Mouse (Mus musculus): Measurements from ENCODE around the gene Wdr70. TPM values are rescaled to one million over a fixed set of nuclear protein-coding genes. Genes with fewer than 3 reads are reported as not detected.
A peak's percentile ranks its signal among the peaks of the same experiment; 100 is the strongest.
"Not testable (repeated sequence)": the region's sequence is repeated elsewhere in the genome, so short reads cannot be mapped to it uniquely, and the experiment has no call there.

The Wdr70 gene
- polyA plus RNA-seq, 1 experiment from 2014 or later: 37.0 TPM

DNA sequence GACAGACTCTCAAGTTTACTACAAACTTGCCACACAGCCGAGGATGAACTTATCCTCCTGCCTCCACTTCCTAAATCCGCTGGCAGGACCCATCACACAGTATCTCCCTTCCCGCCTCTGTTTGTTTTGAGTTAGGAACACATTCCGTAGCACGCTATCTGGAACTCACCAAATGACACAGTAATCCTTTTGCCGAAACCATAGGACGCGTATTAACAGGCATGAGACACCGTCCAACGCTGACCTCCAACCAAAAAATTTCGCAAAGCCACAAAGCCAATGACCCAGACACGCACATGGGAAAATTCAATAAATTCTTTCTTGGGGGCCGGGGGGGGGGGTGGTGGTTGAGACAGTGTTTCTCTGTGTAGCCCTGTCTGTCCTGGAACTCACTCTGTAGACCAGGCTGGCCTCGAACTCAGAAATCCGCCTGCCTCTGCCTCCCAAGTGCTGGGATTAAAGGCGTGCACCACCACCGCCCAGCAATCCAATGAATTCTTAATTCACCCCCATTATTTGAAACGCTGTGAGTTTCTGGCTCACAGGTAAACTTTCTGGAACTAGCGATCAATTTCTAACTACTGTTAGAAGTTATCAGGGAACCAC is 9.5 kb upstream of the Wdr70 start:
- Histone ChIP-seq H3K36me3 (ENCODE audit: control insufficient read depth, insufficient read depth, low read length) (peaks cover 16% of the 10 kb centered on the region), H3K27ac (replicated peaks in 1 of 2; ENCODE audit: control insufficient read depth in 1 of 2, insufficient read depth in 1 of 2, low read depth in 2 of 2, low read length in 2 of 2) (peak overlapping the region; percentile 57 to 70; a peak in 2 of 4 replicates), H3K4me3 (ENCODE audit: control insufficient read depth in 1 of 2, insufficient read depth in 1 of 2, low read depth in 1 of 2, low read length in 2 of 2) (peak overlapping the region; percentile 83), H3K4me1 (ENCODE audit: control insufficient read depth in 2 of 2, insufficient read depth in 2 of 2, low read length in 2 of 2) (peaks cover 3 to 20% of the 10 kb centered on the region in 2 experiments; a peak in 3 of 4 replicates), H3K4me2 (ENCODE audit: low read length) (peak overlapping the region; percentile 62), H3K9ac (ENCODE audit: low read length) (peak overlapping the region; percentile 89), H3K9me3 (ENCODE audit: control insufficient read depth, low read length) (no peaks in the 10 kb centered on the region), H3K27me3 (ENCODE audit: control insufficient read depth, insufficient read depth, low read length) (no peaks in the 10 kb centered on the region)
- ATAC-seq (ENCODE audit: insufficient number of reproducible peaks, insufficient read depth, low FRiP score, low read depth): no peak
- 50% methylated on average over 19 of the region's 19 CpGs for WGBS

DNA sequence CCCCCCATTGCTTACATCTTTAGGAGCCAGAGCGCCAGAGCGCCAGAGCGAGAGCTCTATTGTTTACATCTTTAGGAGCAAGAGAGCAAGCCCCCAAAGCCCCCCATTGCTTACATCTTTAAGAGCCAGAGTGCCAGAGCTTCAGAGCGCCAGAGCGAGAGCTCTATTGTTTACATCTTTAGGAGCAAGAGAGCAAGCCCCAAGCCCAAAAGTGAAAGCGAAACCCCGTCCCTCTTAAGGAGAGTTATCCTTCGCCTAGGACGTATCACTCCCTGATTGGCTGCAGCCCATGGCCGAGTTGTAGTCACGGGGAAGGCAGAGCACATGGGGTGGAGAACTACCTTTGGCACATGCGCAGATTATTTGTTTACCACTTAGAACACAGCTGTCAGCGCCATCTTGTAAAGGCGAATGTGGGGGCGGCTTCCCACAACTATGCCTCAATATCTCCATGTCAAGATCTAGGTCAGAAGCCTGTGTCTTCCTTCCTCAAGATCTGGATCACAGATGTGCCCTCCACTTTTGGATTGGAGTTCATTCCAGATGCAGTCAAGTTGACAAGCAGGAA is 3.0 kb upstream of the Wdr70 start:
- not testable (repeated sequence) for H3K36me3 ChIP-seq (ENCODE audit: control insufficient read depth, insufficient read depth, low read length); H3K4me3 ChIP-seq (ENCODE audit: control insufficient read depth in 1 of 2, insufficient read depth in 1 of 2, low read depth in 1 of 2, low read length in 2 of 2); ATAC-seq (ENCODE audit: insufficient number of reproducible peaks, insufficient read depth, low FRiP score, low read depth); H3K9me3 ChIP-seq (ENCODE audit: control insufficient read depth, low read length); H3K27ac ChIP-seq (replicated peaks in 1 of 2; ENCODE audit: control insufficient read depth in 1 of 2, insufficient read depth in 1 of 2, low read depth in 2 of 2, low read length in 2 of 2); H3K4me1 ChIP-seq (ENCODE audit: control insufficient read depth in 2 of 2, insufficient read depth in 2 of 2, low read length in 2 of 2); H3K9ac ChIP-seq (ENCODE audit: low read length); H3K4me2 ChIP-seq (ENCODE audit: low read length); H3K27me3 ChIP-seq (ENCODE audit: control insufficient read depth, insufficient read depth, low read length)
- 78% methylated on average over 13 of the region's 15 CpGs for WGBS

DNA sequence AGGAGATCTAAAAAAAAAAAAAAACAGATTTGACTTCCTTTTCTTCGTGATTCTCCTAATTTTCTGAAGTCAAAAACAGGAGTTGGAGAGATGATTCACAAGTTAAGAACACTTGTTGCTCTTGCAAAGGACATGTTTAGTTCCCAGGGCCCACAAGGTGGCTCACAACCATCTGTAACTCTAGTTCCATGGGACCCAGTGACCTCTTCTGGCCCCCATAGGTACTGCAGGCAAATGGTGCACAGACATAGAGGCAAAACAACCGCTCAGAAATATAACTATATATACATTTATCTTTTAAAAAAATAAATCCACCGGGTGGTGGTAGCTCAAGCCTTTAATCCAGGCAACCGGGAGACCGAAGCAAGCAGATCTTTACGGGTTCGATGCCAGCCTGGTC is 1.2 kb downstream of the Wdr70 start:
- H3K36me3 ChIP-seq (ENCODE audit: control insufficient read depth, insufficient read depth, low read length): peaks cover 37% of the 10 kb centered on the region
- 25% methylated on average over 7 of the region's 7 CpGs for WGBS
- H3K9ac ChIP-seq (ENCODE audit: low read length): no peak overlapping the region
- H3K4me2 ChIP-seq (ENCODE audit: low read length): peak overlapping the region; percentile 74
- H3K9me3 ChIP-seq (ENCODE audit: control insufficient read depth, low read length): no peaks in the 10 kb centered on the region
- no peaks in the 10 kb centered on the region for H3K27me3 ChIP-seq (ENCODE audit: control insufficient read depth, insufficient read depth, low read length)
- peak overlapping the region in 1 of 2 experiments; percentile 67; a peak in 1 of 4 replicates for H3K4me3 ChIP-seq (ENCODE audit: control insufficient read depth in 1 of 2, insufficient read depth in 1 of 2, low read depth in 1 of 2, low read length in 2 of 2)
- no peak for ATAC-seq (ENCODE audit: insufficient number of reproducible peaks, insufficient read depth, low FRiP score, low read depth)
- no peak overlapping the region for H3K27ac ChIP-seq (replicated peaks in 1 of 2; ENCODE audit: control insufficient read depth in 1 of 2, insufficient read depth in 1 of 2, low read depth in 2 of 2, low read length in 2 of 2)
- peaks cover 0 to 4% of the 10 kb centered on the region in 2 experiments; a peak in 2 of 4 replicates for H3K4me1 ChIP-seq (ENCODE audit: control insufficient read depth in 2 of 2, insufficient read depth in 2 of 2, low read length in 2 of 2)

DNA sequence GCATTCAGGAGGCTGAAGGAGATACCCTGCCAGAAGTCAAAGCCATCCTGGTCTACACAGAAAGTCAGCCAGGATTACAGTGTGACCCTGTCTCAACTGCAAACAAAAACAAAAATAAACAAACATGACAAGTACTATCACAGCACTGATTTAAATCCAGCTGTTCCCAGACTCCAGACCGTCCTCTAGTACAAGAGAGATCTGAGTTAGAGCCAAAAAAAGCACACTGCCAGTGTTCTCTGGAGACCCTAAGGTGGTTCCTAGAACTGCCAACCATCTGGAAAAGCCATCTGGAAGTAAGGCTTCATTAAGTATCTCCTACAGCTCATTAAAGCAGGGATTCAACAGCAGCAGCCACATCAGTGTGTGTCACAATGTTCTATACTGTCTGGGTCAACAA is 6.3 kb downstream of the Wdr70 start:
- not testable (repeated sequence) for ATAC-seq (ENCODE audit: insufficient number of reproducible peaks, insufficient read depth, low FRiP score, low read depth); H3K4me3 ChIP-seq (ENCODE audit: control insufficient read depth in 1 of 2, insufficient read depth in 1 of 2, low read depth in 1 of 2, low read length in 2 of 2); H3K9ac ChIP-seq (ENCODE audit: low read length); H3K4me1 ChIP-seq (ENCODE audit: control insufficient read depth in 2 of 2, insufficient read depth in 2 of 2, low read length in 2 of 2); H3K27ac ChIP-seq (replicated peaks in 1 of 2; ENCODE audit: control insufficient read depth in 1 of 2, insufficient read depth in 1 of 2, low read depth in 2 of 2, low read length in 2 of 2); H3K9me3 ChIP-seq (ENCODE audit: control insufficient read depth, low read length); H3K27me3 ChIP-seq (ENCODE audit: control insufficient read depth, insufficient read depth, low read length); H3K4me2 ChIP-seq (ENCODE audit: low read length)
- 73% methylated on average over 1 of the region's 1 CpGs for WGBS
- peaks cover 65% of the 10 kb centered on the region for H3K36me3 ChIP-seq (ENCODE audit: control insufficient read depth, insufficient read depth, low read length)

DNA sequence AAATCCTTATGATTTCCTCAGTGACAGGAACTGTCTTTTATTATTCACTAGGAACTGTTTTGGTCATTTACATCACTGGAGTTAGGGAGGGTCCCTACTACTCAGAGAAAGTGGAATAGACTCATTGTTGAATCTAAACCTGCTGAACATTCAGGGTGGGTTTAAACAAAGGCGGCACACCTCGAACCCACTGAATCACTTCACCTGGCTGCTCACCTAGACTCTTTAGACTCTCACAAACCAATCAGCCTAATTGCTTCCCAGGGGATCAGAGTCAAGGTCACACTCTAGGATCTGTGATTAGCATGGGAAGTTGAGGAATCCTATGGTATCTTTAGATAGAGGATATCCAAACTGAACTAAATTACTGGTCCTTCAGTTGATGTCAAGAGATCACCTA is 8.3 kb downstream of the Wdr70 start:
- no peak for ATAC-seq (ENCODE audit: insufficient number of reproducible peaks, insufficient read depth, low FRiP score, low read depth)
- WGBS: 94% methylated on average over 2 of the region's 2 CpGs
- Histone ChIP-seq H3K9me3 (ENCODE audit: control insufficient read depth, low read length) (no peaks in the 10 kb centered on the region), H3K36me3 (ENCODE audit: control insufficient read depth, insufficient read depth, low read length) (peaks cover 53% of the 10 kb centered on the region), H3K4me1 (ENCODE audit: control insufficient read depth in 2 of 2, insufficient read depth in 2 of 2, low read length in 2 of 2) (no peaks in the 10 kb centered on the region), H3K4me2 (ENCODE audit: low read length) (no peak overlapping the region), H3K27me3 (ENCODE audit: control insufficient read depth, insufficient read depth, low read length) (no peaks in the 10 kb centered on the region), H3K27ac (replicated peaks in 1 of 2; ENCODE audit: control insufficient read depth in 1 of 2, insufficient read depth in 1 of 2, low read depth in 2 of 2, low read length in 2 of 2) (no peak overlapping the region), H3K9ac (ENCODE audit: low read length) (no peak overlapping the region), H3K4me3 (ENCODE audit: control insufficient read depth in 1 of 2, insufficient read depth in 1 of 2, low read depth in 1 of 2, low read length in 2 of 2) (no peak overlapping the region)

DNA sequence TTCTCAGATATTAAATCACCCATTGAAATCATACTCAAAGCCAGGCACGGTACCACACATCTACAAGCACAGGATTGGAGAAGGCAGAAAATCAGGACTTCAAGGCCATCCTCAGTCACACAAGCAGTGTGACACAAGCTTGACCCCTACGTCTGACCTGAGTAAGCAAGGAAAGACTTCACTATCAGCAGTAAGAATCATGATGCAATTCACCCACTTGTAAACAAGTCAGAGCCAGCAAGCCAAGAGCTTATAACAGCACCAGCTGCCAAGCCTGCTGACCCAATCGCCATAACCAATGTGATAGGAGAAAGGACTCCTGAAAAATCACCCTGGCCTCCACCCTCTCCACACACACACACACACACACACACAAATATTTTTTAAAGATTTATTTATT is 10.3 kb downstream of the Wdr70 start:
- ATAC-seq (ENCODE audit: insufficient number of reproducible peaks, insufficient read depth, low FRiP score, low read depth): no peak
- WGBS: 89% methylated on average over 3 of the region's 3 CpGs

DNA sequence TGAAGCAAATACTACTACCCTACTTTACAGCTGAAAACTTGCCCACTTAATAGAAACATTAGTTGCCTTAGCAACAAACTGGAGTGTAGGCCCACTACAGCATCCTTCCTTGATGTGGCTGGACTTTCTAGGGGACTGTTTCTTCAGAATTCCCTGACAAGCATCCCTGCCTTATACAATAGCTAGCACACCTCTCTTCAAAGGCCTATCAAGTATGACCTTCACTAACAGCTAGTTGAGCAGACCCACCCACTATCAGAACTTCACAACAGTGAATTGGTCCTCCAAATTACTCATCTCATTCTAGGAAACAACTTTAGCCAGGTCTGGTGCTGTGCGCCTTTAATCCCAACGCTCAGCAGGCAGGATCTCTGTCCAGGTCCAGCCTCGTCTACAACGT is 11.7 kb downstream of the Wdr70 start:
- Histone ChIP-seq H3K9ac (ENCODE audit: low read length) (no peak overlapping the region), H3K4me3 (ENCODE audit: control insufficient read depth in 1 of 2, insufficient read depth in 1 of 2, low read depth in 1 of 2, low read length in 2 of 2) (no peak overlapping the region), H3K36me3 (ENCODE audit: control insufficient read depth, insufficient read depth, low read length) (peaks cover 24% of the 10 kb centered on the region), H3K9me3 (ENCODE audit: control insufficient read depth, low read length) (no peaks in the 10 kb centered on the region), H3K27me3 (ENCODE audit: control insufficient read depth, insufficient read depth, low read length) (no peaks in the 10 kb centered on the region), H3K4me1 (ENCODE audit: control insufficient read depth in 2 of 2, insufficient read depth in 2 of 2, low read length in 2 of 2) (no peaks in the 10 kb centered on the region), H3K4me2 (ENCODE audit: low read length) (no peak overlapping the region), H3K27ac (replicated peaks in 1 of 2; ENCODE audit: control insufficient read depth in 1 of 2, insufficient read depth in 1 of 2, low read depth in 2 of 2, low read length in 2 of 2) (no peak overlapping the region)
- no peak for ATAC-seq (ENCODE audit: insufficient number of reproducible peaks, insufficient read depth, low FRiP score, low read depth)
- 89% methylated on average over 4 of the region's 4 CpGs for WGBS

More for the DNA sequence above, 10.3 kb downstream of the Wdr70 start:
- Histone ChIP-seq H3K9ac (ENCODE audit: low read length) (no peak overlapping the region), H3K27me3 (ENCODE audit: control insufficient read depth, insufficient read depth, low read length) (no peaks in the 10 kb centered on the region), H3K36me3 (ENCODE audit: control insufficient read depth, insufficient read depth, low read length) (peaks cover 37% of the 10 kb centered on the region), H3K4me2 (ENCODE audit: low read length) (no peak overlapping the region), H3K4me3 (ENCODE audit: control insufficient read depth in 1 of 2, insufficient read depth in 1 of 2, low read depth in 1 of 2, low read length in 2 of 2) (no peak overlapping the region), H3K4me1 (ENCODE audit: control insufficient read depth in 2 of 2, insufficient read depth in 2 of 2, low read length in 2 of 2) (no peaks in the 10 kb centered on the region), H3K27ac (replicated peaks in 1 of 2; ENCODE audit: control insufficient read depth in 1 of 2, insufficient read depth in 1 of 2, low read depth in 2 of 2, low read length in 2 of 2) (no peak overlapping the region), H3K9me3 (ENCODE audit: control insufficient read depth, low read length) (no peaks in the 10 kb centered on the region)

DNA sequence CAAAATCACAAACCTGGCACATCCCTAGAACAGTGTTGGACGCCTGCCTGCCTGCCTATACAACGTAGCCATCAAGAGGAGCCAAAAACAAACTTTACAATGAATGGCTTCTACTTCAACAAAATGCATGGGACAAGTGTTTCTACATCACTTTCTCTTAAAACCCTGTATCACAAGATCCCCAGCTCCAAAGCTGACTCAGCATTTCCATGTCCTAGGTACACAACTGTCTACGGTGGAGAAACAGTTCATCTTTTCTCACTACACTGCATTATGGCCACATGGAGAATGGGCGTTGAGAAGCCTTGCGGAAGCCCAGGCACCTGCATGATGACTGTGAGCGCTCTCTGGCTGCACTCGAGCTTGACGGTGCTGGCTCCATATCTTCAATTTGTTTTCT is 16.9 kb downstream of the Wdr70 start:
- ATAC-seq (ENCODE audit: insufficient number of reproducible peaks, insufficient read depth, low FRiP score, low read depth): no peak
- Histone ChIP-seq H3K4me3 (ENCODE audit: control insufficient read depth in 1 of 2, insufficient read depth in 1 of 2, low read depth in 1 of 2, low read length in 2 of 2) (no peak overlapping the region), H3K27me3 (ENCODE audit: control insufficient read depth, insufficient read depth, low read length) (no peaks in the 10 kb centered on the region), H3K4me2 (ENCODE audit: low read length) (no peak overlapping the region), H3K36me3 (ENCODE audit: control insufficient read depth, insufficient read depth, low read length) (peaks cover 39% of the 10 kb centered on the region), H3K9me3 (ENCODE audit: control insufficient read depth, low read length) (no peaks in the 10 kb centered on the region), H3K27ac (replicated peaks in 1 of 2; ENCODE audit: control insufficient read depth in 1 of 2, insufficient read depth in 1 of 2, low read depth in 2 of 2, low read length in 2 of 2) (no peak overlapping the region), H3K9ac (ENCODE audit: low read length) (no peak overlapping the region), H3K4me1 (ENCODE audit: control insufficient read depth in 2 of 2, insufficient read depth in 2 of 2, low read length in 2 of 2) (no peaks in the 10 kb centered on the region)
- WGBS: 90% methylated on average over 8 of the region's 8 CpGs

Data from heart, embryonic 14.5 days (tissue).